Mouse (Mus musculus) C2C12 (cell line): Measurements from ENCODE around the gene Bckdhb.

Experiments
- CEBPB ChIP-seq: IDR thresholded peaks from one replicate; pipeline ENCODE4 v1.6.1; 2011; ENCODE audit warnings: low read depth, mild to moderate bottlenecking, control low read depth, moderate library complexity
- CTCF ChIP-seq: IDR thresholded peaks from one replicate; pipeline ENCODE4 v1.5.1; 2011; ENCODE audit not compliant: control insufficient read depth, insufficient read depth, insufficient read length
- MAX ChIP-seq: IDR thresholded peaks from one replicate; pipeline ENCODE4 v1.6.1; 2011; ENCODE audit warnings: mild to moderate bottlenecking, control low read depth
- MYOG ChIP-seq: IDR thresholded peaks from one replicate; pipeline ENCODE4 v1.6.1; 2011; ENCODE audit not compliant: control insufficient read depth, insufficient read length; ENCODE audit errors: extremely low read depth
- USF1 ChIP-seq: IDR thresholded peaks from one replicate; pipeline ENCODE4 v1.6.1; 2011; ENCODE audit warnings: low read depth, mild to moderate bottlenecking, control low read depth, moderate library complexity

GRCm38 (mm10) chr9:84041631-84042277, 116.8 kb downstream of the Bckdhb start:
- no peak for TF ChIP-seq CTCF
- no peak for TF ChIP-seq MAX
- no peak for TF ChIP-seq MYOG
- no peak for TF ChIP-seq USF1
- no peak for TF ChIP-seq CEBPB
